Mouse (Mus musculus): Measurements from ENCODE around the gene Med20. TPM values are rescaled to one million over a fixed set of nuclear protein-coding genes. Genes with fewer than 3 reads are reported as not detected.
A peak's percentile ranks its signal among the peaks of the same experiment; 100 is the strongest.

The Med20 gene
- polyA plus RNA-seq (2015; fragmentation: Nextera tagmentation; extraction: Ambion mirVana): 22.3 and 22.4 TPM in 2 replicates

DNA sequence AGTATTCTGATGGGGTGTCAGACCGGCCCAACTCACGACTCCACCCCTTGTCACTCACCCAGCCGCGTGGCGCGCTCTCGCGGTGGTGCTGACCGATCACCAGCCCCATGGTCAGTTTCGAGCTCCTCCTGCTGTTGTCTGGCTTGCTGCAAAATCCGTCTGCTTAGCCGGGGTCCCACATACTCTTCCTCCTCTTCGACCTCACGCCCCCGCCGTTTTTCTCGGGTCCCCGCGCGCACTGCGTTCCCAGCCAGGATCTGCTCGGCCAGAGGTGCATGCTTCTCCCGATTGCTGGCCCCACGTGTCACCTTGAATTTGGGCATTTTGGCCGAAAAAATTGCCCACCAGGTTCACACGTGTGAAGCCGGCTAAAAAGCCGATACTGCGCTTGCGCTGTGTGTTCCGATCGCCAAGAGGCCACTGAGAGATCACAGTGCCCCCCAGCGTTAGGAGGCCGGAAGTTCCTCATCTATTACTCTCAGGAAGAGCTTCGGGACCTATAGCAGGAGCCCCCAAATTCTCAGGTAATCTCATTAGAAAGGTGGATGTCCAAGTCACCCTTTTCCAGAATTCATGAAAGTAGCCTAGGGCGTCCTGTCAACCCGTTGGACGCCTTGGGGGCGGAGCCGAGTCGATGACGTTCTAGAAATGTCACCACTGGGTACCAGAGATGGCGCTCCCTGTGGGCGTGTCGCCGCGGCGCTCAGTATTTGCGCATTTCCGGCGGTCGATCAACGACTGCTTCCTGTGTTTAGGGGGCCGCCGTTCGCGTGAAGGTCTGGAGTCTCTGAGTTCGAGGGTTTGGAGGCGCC is at the start of gene Med20, which contains the start of the genes Bysl and Gm20517:
Med20 (plus strand) TSS at position 734 of the 812 bp plus-strand sequence.
Bysl (minus strand) TSS at position 644 of the 812 bp plus-strand sequence.
Gm20517 (plus strand) TSS at position 741 of the 812 bp plus-strand sequence.
- WGBS (ENCODE audit: insufficient replicate concordance): under 1% methylated on average over 59 of the region's 59 CpGs
- H3K4me2 ChIP-seq (ENCODE audit: low read depth, low read length): peak within 1 kb of the TSS; percentile 88
- peak within 1 kb of the TSS; percentile 91 for H3K27ac ChIP-seq (ENCODE audit: low read length)
- peak within 1 kb of the TSS; percentile 93 for H3K4me3 ChIP-seq (ENCODE audit: low read depth, low read length)
- H3K36me3 ChIP-seq (ENCODE audit: control insufficient read depth, insufficient read depth): peaks cover 28% of the 10 kb centered on the region
- no peaks in the 10 kb centered on the region for H3K9me3 ChIP-seq (replicated peaks; ENCODE audit: control insufficient read depth, low read length)
- peak; percentile 92 for ATAC-seq (ENCODE audit: low read depth)
- H3K4me1 ChIP-seq (ENCODE audit: control insufficient read depth, low read depth, low read length): peaks cover 47% of the 10 kb centered on the region
- peak within 1 kb of the TSS; percentile 91 for H3K9ac ChIP-seq (ENCODE audit: low read depth, low read length)
- no peaks in the 10 kb centered on the region for H3K27me3 ChIP-seq (ENCODE audit: control insufficient read depth, insufficient read depth, low read depth, low read length)

DNA sequence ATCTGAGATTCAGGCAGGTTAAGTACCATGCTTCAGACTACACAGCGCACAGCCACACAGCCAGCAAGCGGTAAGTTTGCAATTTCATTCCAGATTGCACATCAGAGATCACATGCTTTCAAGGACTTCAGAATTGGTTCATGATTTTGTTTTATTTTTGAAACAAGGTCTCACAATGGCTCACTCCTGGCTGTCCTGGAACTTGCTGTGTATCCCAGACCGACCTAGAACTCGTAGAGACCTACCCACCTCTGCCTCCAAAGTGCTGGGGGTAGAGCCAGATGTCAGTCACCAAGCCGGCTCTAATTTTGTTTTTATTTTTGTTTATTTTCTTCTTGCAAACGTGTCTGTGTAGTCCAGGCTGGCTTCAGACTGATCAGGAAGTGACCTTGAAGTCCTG is 48.5 kb upstream of the Med20 start:
- no peak overlapping the region for H3K4me2 ChIP-seq (ENCODE audit: low read depth, low read length)
- peaks cover 23% of the 10 kb centered on the region for H3K4me1 ChIP-seq (ENCODE audit: control insufficient read depth, low read depth, low read length)
- no peak overlapping the region for H3K9ac ChIP-seq (ENCODE audit: low read depth, low read length)
- ATAC-seq (ENCODE audit: low read depth): no peak
- H3K36me3 ChIP-seq (ENCODE audit: control insufficient read depth, insufficient read depth): no peaks in the 10 kb centered on the region
- no peak overlapping the region for H3K4me3 ChIP-seq (ENCODE audit: low read depth, low read length)
- H3K9me3 ChIP-seq (replicated peaks; ENCODE audit: control insufficient read depth, low read length): no peaks in the 10 kb centered on the region
- WGBS (ENCODE audit: insufficient replicate concordance): 72% methylated on average over 6 of the region's 6 CpGs
- H3K27me3 ChIP-seq (ENCODE audit: control insufficient read depth, insufficient read depth, low read depth, low read length): no peaks in the 10 kb centered on the region
- no peak overlapping the region for H3K27ac ChIP-seq (ENCODE audit: low read length)

DNA sequence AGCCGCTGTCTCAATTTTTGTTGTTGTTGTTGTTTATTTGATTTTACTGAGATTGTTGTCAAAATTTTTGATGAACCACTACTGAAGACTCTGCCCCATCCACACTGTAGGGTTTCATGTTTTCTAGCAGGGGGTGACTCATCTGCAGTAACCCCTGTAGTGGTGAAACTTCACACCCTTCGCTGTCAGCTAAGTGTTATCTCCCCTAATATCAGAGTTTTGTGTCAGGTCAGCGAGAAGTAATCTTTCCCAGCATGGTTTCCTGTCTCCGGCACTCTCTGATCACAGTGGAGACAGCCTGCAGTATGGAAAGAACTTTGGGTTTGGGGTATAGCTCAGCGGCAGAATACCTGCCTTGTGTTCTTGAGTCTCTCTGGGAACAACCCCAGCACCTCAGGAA is 46.8 kb upstream of the Med20 start:
- no peak overlapping the region for H3K4me3 ChIP-seq (ENCODE audit: low read depth, low read length)
- H3K4me2 ChIP-seq (ENCODE audit: low read depth, low read length): no peak overlapping the region
- H3K9ac ChIP-seq (ENCODE audit: low read depth, low read length): no peak overlapping the region
- 32% methylated on average over 5 of the region's 5 CpGs for WGBS (ENCODE audit: insufficient replicate concordance)
- no peaks in the 10 kb centered on the region for H3K27me3 ChIP-seq (ENCODE audit: control insufficient read depth, insufficient read depth, low read depth, low read length)
- peaks cover 38% of the 10 kb centered on the region for H3K4me1 ChIP-seq (ENCODE audit: control insufficient read depth, low read depth, low read length)
- H3K27ac ChIP-seq (ENCODE audit: low read length): peak overlapping the region; percentile 56
- H3K36me3 ChIP-seq (ENCODE audit: control insufficient read depth, insufficient read depth): no peaks in the 10 kb centered on the region
- no peaks in the 10 kb centered on the region for H3K9me3 ChIP-seq (replicated peaks; ENCODE audit: control insufficient read depth, low read length)
- ATAC-seq (ENCODE audit: low read depth): no peak

DNA sequence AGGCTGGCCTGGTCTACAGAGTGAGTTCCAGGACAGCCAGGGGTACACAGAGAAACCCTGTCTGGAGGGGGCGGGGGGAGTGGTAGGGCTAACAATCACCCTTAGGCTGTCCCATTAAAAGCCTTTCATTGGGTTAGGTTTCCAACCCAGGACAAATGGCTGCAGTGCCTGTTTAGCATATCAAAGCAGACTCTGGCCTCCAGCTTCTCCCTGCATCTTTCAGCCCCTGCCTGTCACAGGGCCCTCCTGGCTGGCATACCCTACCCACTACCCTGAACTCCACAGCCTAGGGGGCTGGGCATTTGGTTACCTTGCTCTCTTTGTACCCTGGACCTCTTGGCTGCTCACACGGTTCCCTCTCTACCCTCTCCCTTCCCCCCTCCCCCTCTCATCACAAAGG is 45.2 kb upstream of the Med20 start:
- Histone ChIP-seq H3K4me1 (ENCODE audit: control insufficient read depth, low read depth, low read length) (peaks cover 37% of the 10 kb centered on the region), H3K9me3 (replicated peaks; ENCODE audit: control insufficient read depth, low read length) (no peaks in the 10 kb centered on the region), H3K9ac (ENCODE audit: low read depth, low read length) (no peak overlapping the region), H3K27ac (ENCODE audit: low read length) (peak overlapping the region; percentile 26; the same call in 1 of the 2 replicates), H3K27me3 (ENCODE audit: control insufficient read depth, insufficient read depth, low read depth, low read length) (no peaks in the 10 kb centered on the region), H3K4me2 (ENCODE audit: low read depth, low read length) (no peak overlapping the region), H3K36me3 (ENCODE audit: control insufficient read depth, insufficient read depth) (no peaks in the 10 kb centered on the region), H3K4me3 (ENCODE audit: low read depth, low read length) (no peak overlapping the region)
- WGBS (ENCODE audit: insufficient replicate concordance): 50% methylated on average over 2 of the region's 2 CpGs
- ATAC-seq (ENCODE audit: low read depth): no peak

DNA sequence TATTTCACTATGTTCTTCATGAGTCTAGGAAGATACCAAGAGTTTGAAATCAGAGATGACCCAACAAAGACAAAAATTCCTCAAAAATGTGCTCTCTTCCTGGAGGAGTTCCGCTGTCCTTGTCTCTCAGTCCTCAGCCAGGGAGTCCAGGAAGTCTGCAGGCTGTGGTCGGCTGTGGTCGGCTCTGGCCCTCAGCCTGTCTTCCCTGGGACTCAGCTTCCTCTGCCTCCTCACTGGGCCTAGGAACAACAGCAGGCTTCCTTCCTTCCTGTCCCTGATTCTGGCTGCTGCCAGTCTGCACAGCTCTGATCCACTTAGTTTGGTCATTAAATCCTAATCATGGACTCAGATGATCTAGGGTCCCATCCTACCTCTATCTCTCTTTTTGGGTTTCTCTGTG is 44.1 kb upstream of the Med20 start:
- H3K36me3 ChIP-seq (ENCODE audit: control insufficient read depth, insufficient read depth): no peaks in the 10 kb centered on the region
- H3K27me3 ChIP-seq (ENCODE audit: control insufficient read depth, insufficient read depth, low read depth, low read length): no peaks in the 10 kb centered on the region
- H3K27ac ChIP-seq (ENCODE audit: low read length): peak overlapping the region; percentile 91
- peak overlapping the region; percentile 23; the same call in 1 of the 2 replicates for H3K9ac ChIP-seq (ENCODE audit: low read depth, low read length)
- H3K4me1 ChIP-seq (ENCODE audit: control insufficient read depth, low read depth, low read length): peaks cover 37% of the 10 kb centered on the region
- WGBS (ENCODE audit: insufficient replicate concordance): 38% methylated on average over 3 of the region's 3 CpGs
- no peaks in the 10 kb centered on the region for H3K9me3 ChIP-seq (replicated peaks; ENCODE audit: control insufficient read depth, low read length)
- no peak overlapping the region for H3K4me3 ChIP-seq (ENCODE audit: low read depth, low read length)
- peak; percentile 22; the same call in 1 of the 2 replicates for ATAC-seq (ENCODE audit: low read depth)
- no peak overlapping the region for H3K4me2 ChIP-seq (ENCODE audit: low read depth, low read length)

DNA sequence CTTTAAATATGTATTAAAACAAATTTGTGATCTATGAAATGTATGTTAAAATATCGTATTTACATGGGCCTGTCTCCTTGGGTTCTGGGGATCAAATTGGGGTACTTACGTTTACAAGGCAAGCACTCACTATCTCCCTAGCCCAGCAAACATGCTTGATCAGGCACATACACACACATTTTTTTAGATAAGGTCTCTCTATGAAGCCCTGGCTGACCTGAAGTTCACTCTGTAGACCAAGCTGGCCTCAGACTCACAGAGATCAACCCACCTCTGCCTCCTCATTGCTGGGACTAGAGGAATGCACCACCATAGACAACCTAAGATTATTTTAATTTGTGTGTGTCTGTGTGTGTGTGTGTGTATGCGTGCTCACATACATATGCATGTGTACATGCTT is 43.0 kb upstream of the Med20 start:
- Histone ChIP-seq H3K27me3 (ENCODE audit: control insufficient read depth, insufficient read depth, low read depth, low read length) (no peaks in the 10 kb centered on the region), H3K36me3 (ENCODE audit: control insufficient read depth, insufficient read depth) (no peaks in the 10 kb centered on the region), H3K9ac (ENCODE audit: low read depth, low read length) (peak overlapping the region; percentile 55), H3K4me2 (ENCODE audit: low read depth, low read length) (peak overlapping the region; percentile 55), H3K27ac (ENCODE audit: low read length) (peak overlapping the region; percentile 91), H3K4me1 (ENCODE audit: control insufficient read depth, low read depth, low read length) (peaks cover 37% of the 10 kb centered on the region), H3K9me3 (replicated peaks; ENCODE audit: control insufficient read depth, low read length) (no peaks in the 10 kb centered on the region), H3K4me3 (ENCODE audit: low read depth, low read length) (no peak overlapping the region)
- 31% methylated on average over 3 of the region's 3 CpGs for WGBS (ENCODE audit: insufficient replicate concordance)
- ATAC-seq (ENCODE audit: low read depth): peak; percentile 96

DNA sequence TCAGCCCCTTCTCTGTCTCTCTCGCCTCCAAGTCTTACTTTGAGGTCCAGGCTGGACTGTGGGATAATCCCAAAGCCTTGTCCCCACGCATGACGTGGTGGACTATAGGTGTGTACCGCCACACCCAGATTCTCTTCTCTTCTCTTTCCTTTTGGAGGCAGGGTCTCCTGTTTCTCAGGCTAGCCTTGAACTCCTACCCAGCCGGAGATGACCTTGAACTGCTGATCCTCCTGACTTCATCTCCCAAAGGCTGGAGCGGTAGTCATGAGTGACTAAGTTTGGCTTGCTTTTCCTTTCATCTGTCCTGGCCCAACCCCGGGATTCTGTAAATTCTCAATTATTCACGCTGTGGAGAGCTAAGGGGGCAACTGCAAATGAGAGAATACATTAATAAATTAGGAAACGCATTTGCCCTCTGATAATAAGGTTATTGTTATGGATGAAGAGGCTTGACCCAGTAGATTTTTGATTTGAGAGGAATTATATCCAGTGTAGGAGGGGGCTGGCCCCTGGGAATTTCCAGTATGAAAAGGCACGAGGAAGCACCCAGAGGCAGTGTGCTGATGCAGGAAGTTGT is 42.3 kb upstream of the Med20 start:
- H3K9me3 ChIP-seq (replicated peaks; ENCODE audit: control insufficient read depth, low read length): no peaks in the 10 kb centered on the region
- no peak for ATAC-seq (ENCODE audit: low read depth)
- peak overlapping the region; percentile 91 for H3K27ac ChIP-seq (ENCODE audit: low read length)
- no peaks in the 10 kb centered on the region for H3K27me3 ChIP-seq (ENCODE audit: control insufficient read depth, insufficient read depth, low read depth, low read length)
- no peaks in the 10 kb centered on the region for H3K36me3 ChIP-seq (ENCODE audit: control insufficient read depth, insufficient read depth)
- 79% methylated on average over 10 of the region's 10 CpGs for WGBS (ENCODE audit: insufficient replicate concordance)
- H3K4me1 ChIP-seq (ENCODE audit: control insufficient read depth, low read depth, low read length): peaks cover 37% of the 10 kb centered on the region
- peak overlapping the region; percentile 55 for H3K4me2 ChIP-seq (ENCODE audit: low read depth, low read length)
- no peak overlapping the region for H3K4me3 ChIP-seq (ENCODE audit: low read depth, low read length)
- H3K9ac ChIP-seq (ENCODE audit: low read depth, low read length): peak overlapping the region; percentile 55

DNA sequence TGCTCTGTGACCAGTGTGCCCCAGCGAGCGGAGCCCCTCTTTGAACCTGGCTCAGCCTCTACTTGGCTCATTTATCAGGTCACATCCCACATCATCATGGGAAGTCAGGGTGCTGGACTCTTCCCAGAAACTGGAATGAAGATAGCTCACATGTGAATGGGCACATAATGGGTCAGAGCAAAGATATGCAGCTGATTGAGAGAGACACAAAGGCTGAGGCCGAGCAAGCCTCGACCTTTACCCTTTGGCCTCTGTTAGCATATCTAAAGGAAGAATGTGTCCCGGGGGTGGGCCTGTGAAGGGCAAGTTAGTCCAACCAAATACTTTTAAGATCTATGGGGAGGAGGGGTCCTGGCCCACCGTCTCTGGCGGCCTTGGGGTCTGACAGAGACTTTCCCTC is 39.8 kb upstream of the Med20 start:
- H3K27ac ChIP-seq (ENCODE audit: low read length): no peak overlapping the region
- H3K9ac ChIP-seq (ENCODE audit: low read depth, low read length): no peak overlapping the region
- H3K4me3 ChIP-seq (ENCODE audit: low read depth, low read length): no peak overlapping the region
- no peaks in the 10 kb centered on the region for H3K27me3 ChIP-seq (ENCODE audit: control insufficient read depth, insufficient read depth, low read depth, low read length)
- no peaks in the 10 kb centered on the region for H3K36me3 ChIP-seq (ENCODE audit: control insufficient read depth, insufficient read depth)
- no peak for ATAC-seq (ENCODE audit: low read depth)
- H3K4me1 ChIP-seq (ENCODE audit: control insufficient read depth, low read depth, low read length): peaks cover 28% of the 10 kb centered on the region
- 68% methylated on average over 7 of the region's 7 CpGs for WGBS (ENCODE audit: insufficient replicate concordance)
- H3K9me3 ChIP-seq (replicated peaks; ENCODE audit: control insufficient read depth, low read length): no peaks in the 10 kb centered on the region
- no peak overlapping the region for H3K4me2 ChIP-seq (ENCODE audit: low read depth, low read length)

DNA sequence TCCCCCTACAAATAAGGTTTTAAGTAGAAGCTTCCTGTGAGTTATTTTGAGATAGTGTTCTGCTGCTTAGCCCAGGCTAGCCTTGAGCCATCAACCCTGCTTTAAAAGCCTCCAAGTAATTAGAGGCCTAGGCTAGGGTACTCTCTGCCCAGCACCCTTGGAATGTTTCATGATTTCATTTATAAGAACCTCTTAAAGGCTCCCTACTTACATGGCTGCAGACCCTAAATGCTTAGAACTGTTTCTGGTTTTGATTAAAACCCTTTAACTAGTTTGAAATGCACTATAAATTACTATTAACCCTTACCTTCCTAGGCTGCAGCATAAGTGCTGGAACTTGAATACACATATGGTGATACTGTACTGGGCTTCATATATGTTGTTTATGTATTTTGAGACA is 38.9 kb upstream of the Med20 start:
- Histone ChIP-seq H3K4me1 (ENCODE audit: control insufficient read depth, low read depth, low read length) (peaks cover 20% of the 10 kb centered on the region), H3K4me2 (ENCODE audit: low read depth, low read length) (no peak overlapping the region), H3K9me3 (replicated peaks; ENCODE audit: control insufficient read depth, low read length) (no peaks in the 10 kb centered on the region), H3K36me3 (ENCODE audit: control insufficient read depth, insufficient read depth) (no peaks in the 10 kb centered on the region), H3K27ac (ENCODE audit: low read length) (no peak overlapping the region), H3K4me3 (ENCODE audit: low read depth, low read length) (no peak overlapping the region), H3K27me3 (ENCODE audit: control insufficient read depth, insufficient read depth, low read depth, low read length) (no peaks in the 10 kb centered on the region), H3K9ac (ENCODE audit: low read depth, low read length) (no peak overlapping the region)
- no peak for ATAC-seq (ENCODE audit: low read depth)

Measured in liver, embryonic 16.5 days (tissue).